18 mouse cellular contexts compared by ENCODE assay signal in the genomic region with DNA sequence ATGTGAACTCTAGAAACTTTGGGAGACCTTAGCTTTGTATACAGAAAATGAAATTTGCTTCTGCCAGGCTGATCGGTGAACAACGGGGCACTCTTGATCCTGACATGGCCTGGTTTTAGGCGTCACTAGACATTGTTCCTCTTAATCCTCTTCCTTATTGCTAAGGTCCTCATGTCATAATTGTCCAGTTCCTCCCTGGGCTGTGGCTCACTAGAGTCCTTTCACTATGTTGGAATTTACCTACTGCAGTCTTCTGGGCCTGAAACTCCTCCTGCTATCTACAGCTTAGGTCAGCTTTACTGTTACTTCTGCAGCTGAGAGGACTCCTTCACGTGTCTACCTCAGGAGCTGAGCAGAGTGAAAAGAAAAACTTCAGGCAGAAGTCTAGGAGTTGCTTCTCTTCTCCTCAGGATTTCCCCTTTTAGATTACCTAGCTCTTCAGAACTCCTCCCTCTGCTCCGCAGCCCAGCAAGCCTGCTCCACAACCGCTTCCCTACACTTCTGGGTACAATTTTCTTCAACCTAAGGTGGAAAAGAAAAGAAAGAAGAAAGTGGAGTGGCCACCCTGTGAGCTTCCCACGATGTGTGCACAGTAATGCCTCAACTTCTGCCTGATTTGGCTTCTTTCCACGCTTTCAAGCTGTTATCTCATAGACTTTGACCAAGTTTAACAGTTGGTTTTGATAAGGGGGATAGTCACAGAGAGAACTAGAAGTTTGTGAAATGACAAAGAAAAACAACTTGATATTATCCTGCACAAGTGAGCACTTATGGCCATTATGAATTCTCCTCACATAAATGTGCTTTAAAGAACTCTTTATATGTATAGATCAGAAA.
DNase-seq lines count a peak whose midpoint lies in the region; ATAC-seq and TF ChIP-seq lines count a peak whose summit lies in the region.
"Had no signal": no experiment of that assay in that cellular context is flagged by ENCODE, and none has a peak within 500 bp of the region (broad histone marks: within the 10 kb centered on the region; RNA-seq: fewer than 3 reads in every experiment).

No protein-coding gene starts in this region.

- no peaks in the 10 kb centered on the region for H3K36me3 ChIP-seq in intestine, postnatal 0 days (ENCODE audit: control insufficient read depth, insufficient read depth)
- no peaks in the 10 kb centered on the region for H3K36me3 ChIP-seq in forebrain, embryonic 15.5 days
- H3K36me3 ChIP-seq: embryonic facial prominence, embryonic 12.5 days; forebrain, embryonic 10.5 days; hindbrain, embryonic 15.5 days; kidney, embryonic 15.5 days; neural tube, embryonic 12.5 days had no signal

- WGBS in intestine, postnatal 0 days: 42% methylated on average over 8 of the region's 8 CpGs
- WGBS in forebrain, embryonic 15.5 days: 78% methylated on average over 8 of the region's 8 CpGs

- ATAC-seq in intestine, postnatal 0 days: peak; percentile 98
- peak; percentile 99 for ATAC-seq in monocyte, adult 5-6 weeks (replicated peaks; ENCODE audit: insufficient number of reproducible peaks, low FRiP score, low TSS enrichment, poor library complexity, severe bottlenecking)
- no peak for ATAC-seq in forebrain, embryonic 15.5 days (replicated peaks)

- no peak for TF ChIP-seq CTCF in intestine, postnatal 0 days (IDR thresholded peaks at IDR 0.05; ENCODE audit: low read depth)

- H3K4me2 ChIP-seq in intestine, postnatal 0 days (replicated peaks; ENCODE audit: low read depth): peak overlapping the region; percentile 50
- no peak overlapping the region for H3K4me2 ChIP-seq in forebrain, embryonic 15.5 days (replicated peaks)
- H3K4me2 ChIP-seq: embryonic facial prominence, embryonic 12.5 days; hindbrain, embryonic 15.5 days; kidney, embryonic 15.5 days; lung, embryonic 14.5 days; neural tube, embryonic 12.5 days had no signal

- no peak overlapping the region for H3K4me3 ChIP-seq in intestine, postnatal 0 days (ENCODE audit: low read depth, low read length)
- no peak overlapping the region for H3K4me3 ChIP-seq in forebrain, embryonic 15.5 days
- H3K4me3 ChIP-seq: embryonic facial prominence, embryonic 12.5 days; forebrain, embryonic 10.5 days; hindbrain, embryonic 15.5 days; kidney, embryonic 15.5 days; left cerebral cortex, adult 2 months; neural tube, embryonic 12.5 days had no signal

- H3K9me3 ChIP-seq in intestine, postnatal 0 days (ENCODE audit: control insufficient read depth): 0 out of 2 replicates have a peak, but pooled peaks cover 3% of the 10 kb centered on the region
- no peaks in the 10 kb centered on the region for H3K9me3 ChIP-seq in forebrain, embryonic 15.5 days
- H3K9me3 ChIP-seq: forebrain, embryonic 10.5 days; hindbrain, embryonic 15.5 days; kidney, embryonic 15.5 days; neural tube, embryonic 12.5 days had no signal

- H3K27ac ChIP-seq in intestine, postnatal 0 days (ENCODE audit: low read depth, low read length): peak overlapping the region; percentile 83
- no peak overlapping the region for H3K27ac ChIP-seq in forebrain, embryonic 15.5 days (replicated peaks)
- H3K27ac ChIP-seq: embryonic facial prominence, embryonic 12.5 days; forebrain, embryonic 10.5 days; hindbrain, embryonic 15.5 days; kidney, embryonic 15.5 days; left cerebral cortex, adult 2 months; neural tube, embryonic 12.5 days had no signal

- H3K4me1 ChIP-seq in intestine, postnatal 0 days (replicated peaks; ENCODE audit: control insufficient read depth, insufficient read depth, low read length): no peaks in the 10 kb centered on the region
- H3K4me1 ChIP-seq in forebrain, embryonic 15.5 days: peaks cover under 1% of the 10 kb centered on the region; the same call in 1 of the 2 replicates
- H3K4me1 ChIP-seq: embryonic facial prominence, embryonic 12.5 days; hindbrain, embryonic 15.5 days; kidney, embryonic 15.5 days; neural tube, embryonic 12.5 days had no signal

- H3K9ac ChIP-seq in intestine, postnatal 0 days (ENCODE audit: low read depth, low read length): no peak overlapping the region
- H3K9ac ChIP-seq in forebrain, embryonic 15.5 days (replicated peaks): no peak overlapping the region
- H3K9ac ChIP-seq: embryonic facial prominence, embryonic 12.5 days; hindbrain, embryonic 15.5 days; kidney, embryonic 15.5 days; lung, embryonic 14.5 days; neural tube, embryonic 12.5 days had no signal

- no peaks in the 10 kb centered on the region for H3K27me3 ChIP-seq in intestine, postnatal 0 days (replicated peaks; ENCODE audit: control insufficient read depth, insufficient read depth, low read length)
- H3K27me3 ChIP-seq in forebrain, embryonic 15.5 days: no peaks in the 10 kb centered on the region
- H3K27me3 ChIP-seq: embryonic facial prominence, embryonic 12.5 days; hindbrain, embryonic 15.5 days; kidney, embryonic 15.5 days; neural tube, embryonic 12.5 days had no signal

- DNase-seq in 416B (ENCODE audit: low read depth): peak; percentile 36
- peak; percentile 40 for DNase-seq in adipocyte (ENCODE audit: low spot score)
- DNase-seq in layer of hippocampus, adult 9-10 months (ENCODE audit: low spot score): no peak
- DNase-seq in cerebellum, postnatal 10 days: no peak
- DNase-seq: cerebellum, postnatal 14 days; heart, postnatal 14 days; lung, embryonic 14.5 days; midbrain, embryonic 14.5 days; thymus, adult 2 months had no signal

Comparison
In these comparisons a context has a peak if more than half of its experiments do, and no peak if none do; other contexts are left out.
1. DNase-seq: peak in 416B (single experiment) and adipocyte (single experiment); none in layer of hippocampus, adult 9-10 months (single experiment) and cerebellum, postnatal 10 days (0 of 2).